Mouse (Mus musculus) thymus, adult 2 months (tissue): ENCODE results near the gene Rhbdl3.

ENCODE experiments used
- CTCF ChIP-seq: fragments of 200-500 bp; IDR thresholded peaks from 2 replicates; pipeline ENCODE4 v1.5.1; 2012; ENCODE audit warnings: mild to moderate bottlenecking, control low read depth, low read length, moderate library complexity, borderline replicate concordance; ENCODE audit not compliant: control insufficient read depth, poor library complexity, insufficient read depth; ENCODE audit errors: extremely low read depth
- POLR2A ChIP-seq: fragments of 200-500 bp; IDR thresholded peaks from 2 replicates; pipeline ENCODE4 v1.6.1; 2012; ENCODE audit warnings: mild to moderate bottlenecking, low read length, control low read depth, moderate library complexity; ENCODE audit not compliant: control insufficient read depth, poor library complexity, insufficient read depth; ENCODE audit errors: extremely low read depth

DNA sequence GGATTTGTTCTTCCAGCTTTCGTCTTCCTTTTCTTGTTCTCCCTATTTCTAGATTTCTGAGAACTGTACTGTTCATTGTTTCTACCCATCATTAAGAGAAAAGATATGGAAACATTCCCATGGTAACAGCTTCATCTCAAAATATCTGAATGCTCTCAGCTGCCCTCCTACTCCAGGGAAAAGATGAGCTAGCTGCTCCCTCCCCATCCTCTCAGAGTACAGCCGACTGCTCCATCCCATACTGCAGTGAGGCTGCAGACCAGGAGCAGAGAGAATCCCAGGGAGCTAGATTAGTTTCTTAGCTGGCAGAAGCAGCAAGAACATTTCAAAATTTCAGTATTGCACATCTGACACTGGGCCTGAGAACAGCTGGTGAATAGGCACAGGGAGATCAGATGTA lies 22.7 kb upstream of the Rhbdl3 start:
- TF ChIP-seq POLR2A (no peak), CTCF (no peak)
